Mouse (Mus musculus): ENCODE measurements at regions not wholly inside any gene's neighbourhood (a gene's known extent, or its start where the extent isn't known, plus 50 kb on each side); places are given as distances from the start of the nearest gene placed in this dataset.
"Not testable (repeated sequence)": the region's sequence is repeated elsewhere in the genome, so short reads cannot be mapped to it uniquely, and the experiment has no call there.

DNA sequence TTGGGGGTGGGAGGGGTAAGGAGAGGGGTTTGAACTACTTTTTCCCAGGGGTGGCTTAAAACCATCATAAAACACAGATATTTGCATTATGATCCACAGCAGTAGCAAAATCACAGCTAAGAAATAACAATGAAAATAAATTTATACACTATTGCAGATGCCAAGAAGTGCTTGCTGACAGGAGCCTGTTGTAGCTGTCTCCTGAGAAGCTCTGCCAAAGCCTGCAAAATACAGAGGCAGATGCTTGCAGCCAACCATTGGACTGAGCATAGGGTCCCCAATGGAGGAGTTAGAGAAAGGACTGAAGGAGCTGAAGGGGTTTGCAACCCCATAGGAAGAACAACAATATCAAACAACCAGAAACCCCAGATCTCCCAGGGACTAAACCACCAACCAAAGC, 52.1 kb upstream of the Dyrk2 start:
- in situ Hi-C loops (cut with MboI, MseI), result not testable (repeated sequence)
